Mouse (Mus musculus): ENCODE results near the gene Psmd9.
A peak's percentile ranks its signal among the peaks of the same experiment; 100 is the strongest.

Psmd9 gene

GRCm38 (mm10) chr5:123169284-123169683 is at the start of gene Psmd9:
Gene Psmd9, plus strand, starts transcription at chr5:123169413.
- DNase-seq (ENCODE audit: low spot score) = no peak

GRCm38 (mm10) chr5:123120624-123121215 is 48.5 kb upstream of the Psmd9 start:
- no peak for DNase-seq (ENCODE audit: low spot score)

GRCm38 (mm10) chr5:123122181-123122580 is 47.0 kb upstream of the Psmd9 start:
- DNase-seq (ENCODE audit: low spot score) = peak; percentile 12

- no peak for DNase-seq (ENCODE audit: low spot score)
Observed at GRCm38 (mm10) chr5:123125105-123125504, 44.1 kb upstream of the Psmd9 start.

- DNase-seq (ENCODE audit: low spot score) = no peak
Observed at GRCm38 (mm10) chr5:123125638-123126406, 43.4 kb upstream of the Psmd9 start.

GRCm38 (mm10) chr5:123127031-123127430 is 42.2 kb upstream of the Psmd9 start:
- DNase-seq (ENCODE audit: low spot score) = no peak

- DNase-seq (ENCODE audit: low spot score) = no peak
Observed at GRCm38 (mm10) chr5:123128426-123129169, 40.6 kb upstream of the Psmd9 start.

GRCm38 (mm10) chr5:123129170-123129757 is 39.9 kb upstream of the Psmd9 start:
- DNase-seq (ENCODE audit: low spot score) = no peak

- DNase-seq (ENCODE audit: low spot score) = no peak
Observed at GRCm38 (mm10) chr5:123130030-123130813, 39.0 kb upstream of the Psmd9 start.

GRCm38 (mm10) chr5:123130814-123131148 is 38.4 kb upstream of the Psmd9 start:
- DNase-seq (ENCODE audit: low spot score) = no peak

- DNase-seq (ENCODE audit: low spot score) = peak; percentile 80
Observed at GRCm38 (mm10) chr5:123132308-123133071, 36.7 kb upstream of the Psmd9 start, which contains the start of gene Rhof. Gene Rhof, minus strand, starts transcription at chr5:123132692.

GRCm38 (mm10) chr5:123133083-123133783 is 36.0 kb upstream of the Psmd9 start:
- DNase-seq (ENCODE audit: low spot score) = peak; percentile 90

- no peak for DNase-seq (ENCODE audit: low spot score)
Observed at GRCm38 (mm10) chr5:123133784-123134143, 35.4 kb upstream of the Psmd9 start.

GRCm38 (mm10) chr5:123134186-123134874 is 34.9 kb upstream of the Psmd9 start:
- DNase-seq (ENCODE audit: low spot score) = peak; percentile 43

- DNase-seq (ENCODE audit: low spot score) = peak; percentile 21
Observed at GRCm38 (mm10) chr5:123134875-123135382, 34.3 kb upstream of the Psmd9 start.

- peak; percentile 68 for DNase-seq (ENCODE audit: low spot score)
Observed at GRCm38 (mm10) chr5:123135471-123136360, 33.5 kb upstream of the Psmd9 start.

GRCm38 (mm10) chr5:123136361-123137043 is 32.7 kb upstream of the Psmd9 start:
- peak; percentile 85 for DNase-seq (ENCODE audit: low spot score)

Measured in embryo, embryonic 10.5 days (tissue).